ENCODE assay signal across 8 mouse cellular contexts in genomic region chr17:79894971-79895882, GRCm38 (mm10). TPM values are rescaled to one million over a fixed set of nuclear protein-coding genes. Genes with fewer than 3 reads are reported as not detected.
DNase-seq lines count a peak whose midpoint lies in the region; ATAC-seq lines count a peak whose summit lies in the region.

No protein-coding gene starts in this region.

- H3K27me3 ChIP-seq in hindbrain, embryonic 13.5 days, result peaks cover 17% of the 10 kb centered on the region

- WGBS in hindbrain, embryonic 13.5 days, result under 1% methylated on average over 44 of the region's 100 CpGs

- peak; percentile 86 for DNase-seq in MN1 (ENCODE audit: low spot score)
- peak; percentile 77 to 81 for DNase-seq in cerebellum, postnatal 10 days
- DNase-seq in frontal cortex, postnatal 14 days (ENCODE audit: low spot score in 2 of 2), result peak; percentile 50 to 57
- DNase-seq in layer of hippocampus, postnatal 25 days (ENCODE audit: extremely low spot score in 1 of 2, low spot score in 1 of 2), result peak; percentile 40 to 59
- peak; percentile 42 for DNase-seq in lung, postnatal 25 days (ENCODE audit: low spot score)
- peak; percentile 56 for DNase-seq in retina, embryonic 14.5 days (ENCODE audit: low spot score)
- DNase-seq in thymus, postnatal 36 days, result peak; percentile 77 to 84

- H3K27ac ChIP-seq in hindbrain, embryonic 13.5 days, result peak overlapping the region; percentile 95

- peak; percentile 78 for ATAC-seq in hindbrain, embryonic 13.5 days (ENCODE audit: low FRiP score)

- peak overlapping the region; percentile 97 for H3K4me3 ChIP-seq in hindbrain, embryonic 13.5 days

- H3K36me3 ChIP-seq in hindbrain, embryonic 13.5 days, result no peaks in the 10 kb centered on the region

- H3K4me1 ChIP-seq in hindbrain, embryonic 13.5 days (replicated peaks), result peaks cover 29% of the 10 kb centered on the region

- no peaks in the 10 kb centered on the region for H3K9me3 ChIP-seq in hindbrain, embryonic 13.5 days

- peak overlapping the region; percentile 83 for H3K4me2 ChIP-seq in hindbrain, embryonic 13.5 days

- peak overlapping the region; percentile 95 for H3K9ac ChIP-seq in hindbrain, embryonic 13.5 days

RNA-seq across cellular contexts. Expression of gene Atl2, which starts 0.7 kb away (rescaled TPM):
- polyA plus RNA-seq in hindbrain, embryonic 13.5 days (2015; fragmentation: Nextera tagmentation; extraction: Ambion mirVana), result 34.2 and 35.4 TPM in 2 replicates
- total RNA-seq in layer of hippocampus, postnatal 25 days (2021), result 10 to 100 TPM; 52.3 to 55.4 TPM

Comparison
In these comparisons a context has a peak if more than half of its experiments do, and no peak if none do; other contexts are left out.
1. Peak in every context shown above with its lines: DNase-seq, ATAC-seq, H3K4me3 ChIP-seq and H3K27ac ChIP-seq.